Mouse (Mus musculus) bone marrow macrophage, adult 2 months (primary cell): ENCODE results near the gene Hist1h3a.

Experiments
- CTCF ChIP-seq: IDR thresholded peaks from 2 replicates; pipeline ENCODE4 v1.5.1; 2012; ENCODE audit warnings: low read depth, mild to moderate bottlenecking, low read length, moderate library complexity
- POLR2A ChIP-seq: IDR thresholded peaks from 2 replicates; pipeline ENCODE4 v1.6.1; 2012; ENCODE audit warnings: mild to moderate bottlenecking, low read depth, low read length, borderline replicate concordance

GRCm38 (mm10) chr13:23729706-23730105 lies 32.5 kb downstream of the Hist1h3a start:
- no peak for TF ChIP-seq CTCF
- TF ChIP-seq POLR2A = no peak
